Mouse (Mus musculus) G1E-ER4 (cell line): ENCODE results near the gene Fam71e1. TPM values are rescaled to one million over a fixed set of nuclear protein-coding genes. Genes with fewer than 3 reads are reported as not detected.

Source experiments
- GATA1 ChIP-seq: IDR thresholded peaks from one replicate; pipeline ENCODE4 v1.8.0; 2012; ENCODE audit warnings: low read length, inconsistent platforms
- polyA plus RNA-seq: library from polyadenylated mRNA; stranded (reverse); fragments of >175 nt; gene quantifications from 2 replicates; pipeline ENCODE4 v1.2.3, GENCODE M21; 2012

The Fam71e1 gene
- polyA plus RNA-seq, 1 experiment: 18.1 TPM

DNA sequence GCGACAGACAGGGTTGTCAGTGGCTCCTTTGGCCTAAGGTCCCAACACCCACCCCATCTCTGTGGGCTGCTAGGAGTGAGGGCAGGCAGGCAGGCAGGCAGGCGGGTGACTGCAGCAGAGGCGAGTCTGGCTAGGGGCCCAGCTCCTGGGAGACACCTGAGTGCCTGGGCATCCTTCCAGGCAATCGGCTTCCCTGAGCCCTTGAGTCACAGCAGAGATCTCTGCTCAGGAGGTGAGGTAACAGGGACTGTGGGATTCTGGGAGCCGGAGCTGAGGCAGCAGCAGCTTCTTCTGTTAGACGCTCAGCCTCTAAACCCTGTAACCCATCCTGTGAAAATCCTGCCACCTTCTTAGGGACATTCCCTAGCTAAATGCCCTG is 40.2 kb downstream of the Fam71e1 start:
- no peak for TF ChIP-seq GATA1

GRCm38 (mm10) chr7:44537009-44537408 is 40.6 kb downstream of the Fam71e1 start:
- no peak for TF ChIP-seq GATA1

- no peak for TF ChIP-seq GATA1
Observed at GRCm38 (mm10) chr7:44537496-44537895, 41.1 kb downstream of the Fam71e1 start.

DNA sequence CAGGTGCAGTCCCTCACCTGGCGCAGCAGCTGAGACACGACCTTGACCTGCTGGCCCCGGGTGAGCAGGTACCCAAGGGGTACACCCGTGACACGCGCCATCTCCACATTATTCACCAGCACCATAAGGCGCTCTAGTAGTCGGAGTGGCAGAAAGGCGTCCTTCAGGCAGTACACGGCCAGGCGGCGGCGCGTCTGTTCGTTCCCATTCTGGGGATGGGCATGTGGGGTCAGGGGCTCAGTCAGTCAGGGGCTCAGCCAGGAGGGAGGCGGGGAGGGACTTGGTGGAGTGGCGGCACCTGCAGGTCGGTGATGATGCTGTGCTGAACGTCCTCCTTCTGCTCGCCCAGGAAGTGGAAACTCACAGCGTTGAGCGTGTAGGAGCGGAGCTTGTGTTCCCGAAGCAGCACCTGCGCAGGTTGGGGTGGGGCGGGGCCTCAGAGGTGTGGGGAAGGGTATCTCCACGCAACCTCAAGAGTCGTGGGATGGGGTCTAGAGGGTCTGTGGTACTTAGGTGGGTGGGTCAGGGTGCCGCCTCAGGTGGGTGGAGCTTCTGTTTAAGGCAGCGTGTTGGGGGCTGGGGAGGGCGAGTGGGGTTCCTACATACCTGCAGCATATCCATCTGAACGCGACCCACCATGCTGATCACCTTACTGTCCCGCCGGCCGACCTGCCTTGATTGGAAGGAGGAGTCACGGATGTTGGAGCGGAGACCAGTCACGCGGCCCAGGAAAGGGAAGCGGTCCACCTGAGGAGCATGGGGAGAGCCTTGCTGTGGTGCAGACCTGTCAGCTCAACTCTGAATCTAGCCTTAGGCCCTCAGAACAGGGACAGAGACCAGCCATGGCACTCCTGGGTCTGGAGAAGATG is 42.6 kb downstream of the Fam71e1 start:
- TF ChIP-seq GATA1: no peak

GRCm38 (mm10) chr7:44542555-44542954 is 46.2 kb downstream of the Fam71e1 start:
- TF ChIP-seq GATA1: no peak

DNA sequence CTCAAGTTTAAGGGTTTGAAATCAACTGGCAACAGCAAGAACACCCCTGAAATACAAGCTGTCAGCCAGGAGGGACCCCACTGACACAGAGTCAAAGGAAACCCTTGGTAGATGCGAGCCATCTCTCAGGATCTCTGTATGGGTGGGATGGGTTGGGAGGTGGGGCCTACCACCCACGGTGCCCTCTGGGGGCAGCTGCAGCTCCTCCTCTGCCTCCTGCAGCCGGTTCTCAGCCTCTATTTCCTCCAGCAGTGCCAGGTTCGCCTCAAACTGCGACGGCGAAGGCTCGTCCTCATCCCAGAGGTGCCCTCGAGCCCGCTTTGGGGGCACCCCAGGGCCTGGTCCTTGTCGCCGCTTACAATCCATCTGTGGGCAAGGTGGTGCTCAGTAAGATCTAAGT is 46.7 kb downstream of the Fam71e1 start:
- TF ChIP-seq GATA1: no peak

DNA sequence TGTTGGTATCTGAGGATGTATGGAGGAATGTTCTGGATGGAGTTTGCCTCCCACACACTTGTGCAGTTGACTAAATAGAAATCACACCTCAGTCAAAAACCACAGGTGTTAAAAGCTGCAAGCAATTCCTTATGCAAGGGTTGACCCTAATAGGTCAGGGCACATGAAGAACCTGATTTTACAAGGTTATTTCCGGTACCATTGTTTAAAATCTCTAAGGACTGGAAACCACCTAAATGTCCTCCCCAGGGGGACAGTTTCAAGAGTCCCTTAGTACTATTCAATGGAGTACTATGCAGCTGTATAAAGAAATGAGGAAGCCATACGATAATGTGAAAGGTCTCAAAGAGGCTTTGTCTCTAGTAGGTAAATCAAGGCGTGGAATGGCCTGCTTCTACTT is 49.9 kb downstream of the Fam71e1 start:
- TF ChIP-seq GATA1: no peak

DNA sequence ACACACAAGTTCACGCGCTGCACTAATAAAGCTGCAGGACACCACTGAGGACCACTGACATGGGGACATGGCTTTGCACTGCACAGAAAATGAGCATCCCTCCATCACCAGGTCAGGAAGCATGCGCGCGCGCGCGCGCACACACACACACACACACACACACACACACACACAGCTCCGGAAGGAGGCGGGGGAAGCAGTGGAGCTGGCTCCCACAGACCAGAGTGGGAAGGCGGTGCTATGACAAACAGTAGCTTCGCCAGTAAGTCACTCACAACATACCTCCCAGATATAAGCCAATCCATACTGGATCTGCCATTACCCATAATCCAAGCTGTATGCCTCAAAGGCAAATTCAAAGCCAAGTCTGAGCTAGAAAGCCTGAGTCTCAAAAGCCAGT is 50.7 kb downstream of the Fam71e1 start:
- TF ChIP-seq GATA1: no peak

GRCm38 (mm10) chr7:44547725-44548124 is 51.3 kb downstream of the Fam71e1 start:
- TF ChIP-seq GATA1: no peak

DNA sequence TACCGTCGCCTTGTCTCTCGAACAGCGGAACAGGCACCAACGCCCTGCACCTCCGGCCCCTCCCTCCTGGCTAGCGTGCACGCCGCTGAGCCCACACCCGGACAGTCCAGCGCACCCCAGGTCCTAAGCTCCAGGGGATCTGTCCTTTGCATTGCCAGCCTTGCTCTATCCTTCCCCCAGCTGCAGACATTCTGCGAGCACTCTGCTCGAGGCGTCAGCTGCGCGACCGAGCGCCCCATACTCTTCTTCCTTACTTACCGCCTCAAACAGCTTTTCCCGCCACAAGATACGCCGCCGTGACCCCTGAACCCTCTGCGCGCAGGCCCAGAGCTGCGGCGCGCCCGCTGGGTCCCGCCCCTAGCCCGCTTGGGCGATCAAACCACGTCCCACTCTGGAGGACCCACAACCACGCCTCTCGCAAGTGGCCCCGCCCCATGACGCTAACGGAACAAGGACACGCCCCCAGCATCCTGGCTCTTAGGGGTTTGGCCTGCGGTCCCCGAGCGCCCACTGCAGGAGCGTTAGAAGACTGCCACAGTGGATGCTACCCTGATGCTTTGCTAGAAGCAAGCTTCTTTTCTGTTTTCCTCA is 52.2 kb downstream of the Fam71e1 start, which contains the start of gene Pold1:
TSS of gene Pold1 (minus strand) at position 353 of the 591 bp plus-strand sequence.
- no peak for TF ChIP-seq GATA1

DNA sequence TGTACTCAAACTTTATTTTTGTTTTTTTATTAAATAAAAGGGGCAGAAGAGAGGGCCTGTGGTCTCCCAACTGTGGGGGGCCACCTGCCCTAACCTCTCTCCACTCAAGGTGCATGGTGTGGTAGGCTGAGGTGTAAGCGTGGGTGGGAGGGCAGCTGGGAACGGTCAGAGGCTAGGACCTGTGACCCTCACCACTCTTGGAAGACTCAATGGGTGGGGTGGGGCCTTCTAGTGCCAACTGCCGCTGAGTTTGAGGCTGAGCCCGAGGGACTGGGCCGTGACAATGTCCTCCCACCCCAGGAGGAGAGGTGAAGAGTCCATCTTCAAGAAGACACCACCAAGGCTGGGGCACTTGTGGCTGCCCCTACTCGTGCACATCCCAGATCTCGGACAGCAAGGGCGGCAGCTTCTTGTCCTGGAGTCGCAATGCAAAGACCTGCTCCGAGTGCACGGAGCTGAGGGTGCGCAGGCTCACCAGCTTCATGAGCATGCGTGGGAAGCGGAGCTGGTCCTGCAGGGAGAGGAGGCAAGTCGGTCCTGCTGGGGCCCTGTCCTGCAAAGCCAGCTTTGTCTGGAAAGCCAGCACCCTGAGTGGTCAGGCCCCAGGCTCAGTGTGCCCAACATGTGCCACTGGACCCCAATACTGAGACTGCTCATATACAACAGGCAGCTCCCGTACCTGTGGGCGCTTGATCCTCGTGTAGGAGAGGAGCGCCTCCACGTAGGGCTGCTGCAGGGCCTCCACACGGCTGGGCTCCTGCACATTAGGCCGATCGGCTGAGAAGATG is 53.4 kb downstream of the Fam71e1 start:
- no peak for TF ChIP-seq GATA1

DNA sequence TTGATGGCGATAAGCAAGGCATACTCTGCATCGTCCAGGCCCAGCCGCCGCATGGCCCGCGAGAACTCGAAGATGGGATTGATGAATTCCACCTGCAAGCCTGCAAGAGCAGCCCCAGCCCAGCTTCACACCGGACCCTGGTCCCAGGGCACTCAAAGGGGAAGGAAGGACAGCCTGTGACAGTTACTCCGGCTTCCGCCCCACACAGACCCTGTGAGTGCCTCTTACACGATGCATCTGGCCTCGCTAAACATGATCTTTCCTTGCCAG is 54.0 kb downstream of the Fam71e1 start:
- TF ChIP-seq GATA1: no peak

Other genes with a start within 250 kb of the Fam71e1 start
- 0.13 and 0.17 TPM in 2 replicates for gene 1700028J19Rik, start 249.9 kb upstream of the Fam71e1 start, polyA plus RNA-seq
- 379 and 401 TPM in 2 replicates for gene 2410002F23Rik, start 249.9 kb upstream of the Fam71e1 start, polyA plus RNA-seq
- not detected in 2 replicates for gene Acp4, start 239.2 kb upstream of the Fam71e1 start, polyA plus RNA-seq
- gene Gm15517, start 235.1 kb upstream of the Fam71e1 start, polyA plus RNA-seq: not detected in 2 replicates
- 2.8 and 3.2 TPM in 2 replicates for gene Clec11a, start 189.7 kb upstream of the Fam71e1 start, polyA plus RNA-seq
- 1.6 and 1.8 TPM in 2 replicates for gene Shank1, start 186.3 kb upstream of the Fam71e1 start, polyA plus RNA-seq
- not detected in 2 replicates for gene Syt3, start 112.5 kb upstream of the Fam71e1 start, polyA plus RNA-seq
- gene 1700008O03Rik, start 110.8 kb upstream of the Fam71e1 start, polyA plus RNA-seq: 0.64 and 0.79 TPM in 2 replicates
- not detected in 2 replicates for gene Lrrc4b, start 67.6 kb upstream of the Fam71e1 start, polyA plus RNA-seq
- not detected in 2 replicates for gene Aspdh, start 31.2 kb upstream of the Fam71e1 start, polyA plus RNA-seq
- 125 and 164 TPM in 2 replicates for gene Josd2, start 28.6 kb upstream of the Fam71e1 start, polyA plus RNA-seq
- 345 and 359 TPM in 2 replicates for gene Emc10, start 52 bp upstream of the Fam71e1 start, polyA plus RNA-seq
- gene Mybpc2, start 28.1 kb downstream of the Fam71e1 start, polyA plus RNA-seq: not detected in 2 replicates
- 0.32 and 0.33 TPM in 2 replicates for gene Spib, start 35.5 kb downstream of the Fam71e1 start, polyA plus RNA-seq
- 344 and 399 TPM in 2 replicates for gene Pold1, start 52.3 kb downstream of the Fam71e1 start, polyA plus RNA-seq
- gene Nr1h2, start 57.4 kb downstream of the Fam71e1 start, polyA plus RNA-seq: 298 and 371 TPM in 2 replicates
- 0.14 and 0.28 TPM in 2 replicates for gene Napsa, start 75.8 kb downstream of the Fam71e1 start, polyA plus RNA-seq
- gene Kcnc3, start 94.1 kb downstream of the Fam71e1 start, polyA plus RNA-seq: 0.02 TPM in 2 replicates
- gene Myh14, start 174.3 kb downstream of the Fam71e1 start, polyA plus RNA-seq: 0.02 and 0.05 TPM in 2 replicates
- not detected in 2 replicates for gene Izumo2, start 212.2 kb downstream of the Fam71e1 start, polyA plus RNA-seq